Mouse (Mus musculus) left cerebral cortex, adult 2 months (tissue): ENCODE data around the gene Nap1l1. TPM values are rescaled to one million over a fixed set of nuclear protein-coding genes. Genes with fewer than 3 reads are reported as not detected.

ENCODE experiments used
- DNase-seq, 2 experiments: peaks; one replicate each; pipeline ENCODE4 v3.0.0; 2021 to 2022; ENCODE audit warnings: low spot score in 2 of 2, mixed read lengths in 1 of 2; ENCODE audit errors: extremely low spot score in 1 of 2
- H3K27ac ChIP-seq: fragments of 200-600 bp; 2 replicates; pipeline ENCODE4 v1.8.1; 2022
- H3K4me3 ChIP-seq: fragments of 200-600 bp; 2 replicates; pipeline ENCODE4 v1.8.1; 2022
- CTCF ChIP-seq: fragments of 200-600 bp; IDR thresholded peaks from 2 replicates; pipeline ENCODE4 v1.8.1; 2022; ENCODE audit warnings: antibody characterized with exemption, mild to moderate bottlenecking, moderate library complexity
- intact Hi-C: fragments of 180-260 bp; cut with DNase I; formaldehyde crosslinking; loops from one replicate; pipeline ENCODE4 v1.15.1; 2025
- total RNA-seq, 2 experiments: library from RNA; stranded (reverse); gene quantifications; 2 replicates each; pipeline ENCODE4 v1.2.3; 2021

The Nap1l1 gene
- total RNA-seq, 2 experiments from 2014 or later, result 217 to 237 TPM

- no peak overlapping the region for H3K4me3 ChIP-seq
- no peak for DNase-seq
- intact Hi-C loops, result no loop called here
- TF ChIP-seq CTCF, result no peak
- no peak overlapping the region for H3K27ac ChIP-seq
Observed at GRCm38 (mm10) chr10:111458088-111458487, 14.9 kb upstream of the Nap1l1 start.

- no peak overlapping the region for H3K27ac ChIP-seq
- intact Hi-C loops, result no loop called here
- DNase-seq, result no peak
- no peak for TF ChIP-seq CTCF
- H3K4me3 ChIP-seq, result no peak overlapping the region
Observed at GRCm38 (mm10) chr10:111459040-111459439, 14.0 kb upstream of the Nap1l1 start.

GRCm38 (mm10) chr10:111459874-111460273 is 13.1 kb upstream of the Nap1l1 start:
- TF ChIP-seq CTCF, result no peak
- Histone ChIP-seq H3K4me3 (no peak overlapping the region), H3K27ac (no peak overlapping the region)
- intact Hi-C loops, result no loop called here
- DNase-seq, result no peak

- no peak for DNase-seq
- intact Hi-C loops, result no loop called here
- TF ChIP-seq CTCF, result no peak
- Histone ChIP-seq H3K4me3 (no peak overlapping the region), H3K27ac (no peak overlapping the region)
Observed at GRCm38 (mm10) chr10:111460381-111460780, 12.6 kb upstream of the Nap1l1 start.

- Histone ChIP-seq H3K27ac (no peak overlapping the region), H3K4me3 (no peak overlapping the region)
- no peak for TF ChIP-seq CTCF
- intact Hi-C loops, result no loop called here
- DNase-seq, result no peak
Observed at GRCm38 (mm10) chr10:111464833-111465232, 8.2 kb upstream of the Nap1l1 start.

GRCm38 (mm10) chr10:111465409-111465808 is 7.6 kb upstream of the Nap1l1 start:
- DNase-seq, result no peak
- no peak for TF ChIP-seq CTCF
- no peak overlapping the region for H3K27ac ChIP-seq
- H3K4me3 ChIP-seq, result no peak overlapping the region
- intact Hi-C loops, result no loop called here

- no peak overlapping the region for H3K27ac ChIP-seq
- no peak for TF ChIP-seq CTCF
- H3K4me3 ChIP-seq, result no peak overlapping the region
- intact Hi-C loops, result loop anchor here (5.0 kb wide), 2 partner anchors 154 to 244 kb away; no protein-coding TSS in a partner anchor
- DNase-seq, result no peak
Observed at GRCm38 (mm10) chr10:111471166-111471565, 1.9 kb upstream of the Nap1l1 start.

GRCm38 (mm10) chr10:111473511-111474371 is 718 bp downstream of the Nap1l1 start:
- Histone ChIP-seq H3K4me3 (peak overlapping the region; percentile 68), H3K27ac (peak overlapping the region; percentile 87)
- intact Hi-C loops, result loop anchor here (1.0 to 5.0 kb wide), 6 partner anchors 53 to 246 kb away; no protein-coding TSS in a partner anchor
- no peak for TF ChIP-seq CTCF
- peak; percentile 46 to 50 for DNase-seq

- Histone ChIP-seq H3K4me3 (peak overlapping the region; percentile 18), H3K27ac (no peak overlapping the region)
- intact Hi-C loops, result loop anchor here (1.0 kb wide), 1 partner anchor 86 kb away; no protein-coding TSS in a partner anchor
- no peak for DNase-seq
- TF ChIP-seq CTCF, result no peak
Observed at GRCm38 (mm10) chr10:111476301-111476700, 3.3 kb downstream of the Nap1l1 start.

GRCm38 (mm10) chr10:111476989-111477510 is 4.0 kb downstream of the Nap1l1 start:
- intact Hi-C loops, result loop anchor here (1.0 kb wide), 1 partner anchor 87 kb away; no protein-coding TSS in a partner anchor
- TF ChIP-seq CTCF, result no peak
- Histone ChIP-seq H3K27ac (no peak overlapping the region), H3K4me3 (no peak overlapping the region)
- no peak for DNase-seq

GRCm38 (mm10) chr10:111479599-111479998 is 6.6 kb downstream of the Nap1l1 start:
- no peak for TF ChIP-seq CTCF
- H3K27ac ChIP-seq, result no peak overlapping the region; the same call in 1 of the 2 replicates
- intact Hi-C loops, result no loop called here
- DNase-seq, result no peak
- no peak overlapping the region for H3K4me3 ChIP-seq

GRCm38 (mm10) chr10:111482654-111483053 is 9.6 kb downstream of the Nap1l1 start:
- Histone ChIP-seq H3K4me3 (no peak overlapping the region), H3K27ac (no peak overlapping the region)
- no peak for TF ChIP-seq CTCF
- intact Hi-C loops, result no loop called here
- no peak for DNase-seq
